Mouse (Mus musculus): ENCODE measurements around the gene Ampd3.

Ampd3 gene

GRCm38 (mm10) chr7:110762605-110763180, 5.3 kb upstream of the Ampd3 start:
- in situ Hi-C loops (cut with MboI; ENCODE audit: low pct_unique_long_range_greater_than_20kb in 1 of 2, low sequenced_read_pairs in 2 of 2, unreplicated experiment in 1 of 2): no loop called here

GRCm38 (mm10) chr7:110768451-110769064, 552 bp downstream of the Ampd3 start:
- in situ Hi-C loops (cut with MboI; ENCODE audit: low pct_unique_long_range_greater_than_20kb in 1 of 2, low sequenced_read_pairs in 2 of 2, unreplicated experiment in 1 of 2): no loop called here

GRCm38 (mm10) chr7:110769094-110769493, 1.1 kb downstream of the Ampd3 start:
- in situ Hi-C loops (cut with MboI; ENCODE audit: low pct_unique_long_range_greater_than_20kb in 1 of 2, low sequenced_read_pairs in 2 of 2, unreplicated experiment in 1 of 2): no loop called here

GRCm38 (mm10) chr7:110770949-110771348, 2.9 kb downstream of the Ampd3 start:
- in situ Hi-C loops (cut with MboI; ENCODE audit: low pct_unique_long_range_greater_than_20kb in 1 of 2, low sequenced_read_pairs in 2 of 2, unreplicated experiment in 1 of 2): no loop called here

- in situ Hi-C loops (cut with MboI; ENCODE audit: low pct_unique_long_range_greater_than_20kb in 1 of 2, low sequenced_read_pairs in 2 of 2, unreplicated experiment in 1 of 2): no loop called here
These were observed 4.3 kb downstream of the Ampd3 start for GRCm38 (mm10) chr7:110772343-110772742.

- in situ Hi-C loops (cut with MboI; ENCODE audit: low pct_unique_long_range_greater_than_20kb in 1 of 2, low sequenced_read_pairs in 2 of 2, unreplicated experiment in 1 of 2): no loop called here
These were observed 5.4 kb downstream of the Ampd3 start for GRCm38 (mm10) chr7:110773204-110774002.

GRCm38 (mm10) chr7:110774077-110774476, 6.1 kb downstream of the Ampd3 start:
- in situ Hi-C loops (cut with MboI; ENCODE audit: low pct_unique_long_range_greater_than_20kb in 1 of 2, low sequenced_read_pairs in 2 of 2, unreplicated experiment in 1 of 2): no loop called here

GRCm38 (mm10) chr7:110774674-110775073, 6.7 kb downstream of the Ampd3 start:
- in situ Hi-C loops (cut with MboI; ENCODE audit: low pct_unique_long_range_greater_than_20kb in 1 of 2, low sequenced_read_pairs in 2 of 2, unreplicated experiment in 1 of 2): no loop called here

GRCm38 (mm10) chr7:110777146-110778001, 9.4 kb downstream of the Ampd3 start:
- in situ Hi-C loops (cut with MboI; ENCODE audit: low pct_unique_long_range_greater_than_20kb in 1 of 2, low sequenced_read_pairs in 2 of 2, unreplicated experiment in 1 of 2): no loop called here

- in situ Hi-C loops (cut with MboI; ENCODE audit: low pct_unique_long_range_greater_than_20kb in 1 of 2, low sequenced_read_pairs in 2 of 2, unreplicated experiment in 1 of 2): no loop called here
These were observed 10.9 kb downstream of the Ampd3 start for GRCm38 (mm10) chr7:110778933-110779332.

GRCm38 (mm10) chr7:110779605-110780111, 11.7 kb downstream of the Ampd3 start:
- in situ Hi-C loops (cut with MboI; ENCODE audit: low pct_unique_long_range_greater_than_20kb in 1 of 2, low sequenced_read_pairs in 2 of 2, unreplicated experiment in 1 of 2): no loop called here

GRCm38 (mm10) chr7:110780520-110780919, 12.5 kb downstream of the Ampd3 start:
- in situ Hi-C loops (cut with MboI; ENCODE audit: low pct_unique_long_range_greater_than_20kb in 1 of 2, low sequenced_read_pairs in 2 of 2, unreplicated experiment in 1 of 2): no loop called here

- in situ Hi-C loops (cut with MboI; ENCODE audit: low pct_unique_long_range_greater_than_20kb in 1 of 2, low sequenced_read_pairs in 2 of 2, unreplicated experiment in 1 of 2): no loop called here
These were observed 13.3 kb downstream of the Ampd3 start for GRCm38 (mm10) chr7:110781231-110781711.

GRCm38 (mm10) chr7:110782135-110782534, 14.1 kb downstream of the Ampd3 start:
- in situ Hi-C loops (cut with MboI; ENCODE audit: low pct_unique_long_range_greater_than_20kb in 1 of 2, low sequenced_read_pairs in 2 of 2, unreplicated experiment in 1 of 2): no loop called here

GRCm38 (mm10) chr7:110782845-110783478, 15.0 kb downstream of the Ampd3 start:
- in situ Hi-C loops (cut with MboI; ENCODE audit: low pct_unique_long_range_greater_than_20kb in 1 of 2, low sequenced_read_pairs in 2 of 2, unreplicated experiment in 1 of 2): no loop called here

GRCm38 (mm10) chr7:110784965-110785364, 17.0 kb downstream of the Ampd3 start:
- in situ Hi-C loops (cut with MboI; ENCODE audit: low pct_unique_long_range_greater_than_20kb in 1 of 2, low sequenced_read_pairs in 2 of 2, unreplicated experiment in 1 of 2): no loop called here

- in situ Hi-C loops (cut with MboI; ENCODE audit: low pct_unique_long_range_greater_than_20kb in 1 of 2, low sequenced_read_pairs in 2 of 2, unreplicated experiment in 1 of 2): no loop called here
These were observed 17.7 kb downstream of the Ampd3 start for GRCm38 (mm10) chr7:110785741-110786146.

GRCm38 (mm10) chr7:110787310-110787709, 19.3 kb downstream of the Ampd3 start:
- in situ Hi-C loops (cut with MboI; ENCODE audit: low pct_unique_long_range_greater_than_20kb in 1 of 2, low sequenced_read_pairs in 2 of 2, unreplicated experiment in 1 of 2): no loop called here
